Mouse (Mus musculus) heart, embryonic 10.5 days (tissue): ENCODE results near the gene Olfr1417. TPM values are rescaled to one million over a fixed set of nuclear protein-coding genes. Genes with fewer than 3 reads are reported as not detected.
"Not testable (repeated sequence)": the region's sequence is repeated elsewhere in the genome, so short reads cannot be mapped to it uniquely, and the experiment has no call there.

ENCODE experiments used
- DNase-seq: peaks from one replicate; pipeline ENCODE4 v3.0.0-alpha.2; 2017; ENCODE audit warnings: low spot score
- H3K27ac ChIP-seq: fragments of 300-500 bp; sonication (generic); 2 replicates; pipeline ENCODE4 v1.5.1; 2016; ENCODE audit warnings: mild to moderate bottlenecking
- H3K27me3 ChIP-seq: fragments of 300-500 bp; sonication (generic); 2 replicates; pipeline ENCODE4 v1.6.1; 2016; ENCODE audit warnings: mild to moderate bottlenecking; ENCODE audit not compliant: poor library complexity, insufficient read depth, severe bottlenecking
- H3K36me3 ChIP-seq: fragments of 300-500 bp; sonication (generic); 2 replicates; pipeline ENCODE4 v1.6.1; 2016; ENCODE audit warnings: mild to moderate bottlenecking, moderate library complexity
- H3K4me1 ChIP-seq: fragments of 300-500 bp; sonication (generic); 2 replicates; pipeline ENCODE4 v1.6.1; 2016; ENCODE audit warnings: mild to moderate bottlenecking
- H3K4me3 ChIP-seq: fragments of 300-500 bp; sonication (generic); 2 replicates; pipeline ENCODE4 v1.5.1; 2016; ENCODE audit warnings: mild to moderate bottlenecking, moderate library complexity
- H3K9me3 ChIP-seq: fragments of 300-500 bp; sonication (generic); 2 replicates; pipeline ENCODE4 v1.6.1; 2016; ENCODE audit warnings: mild to moderate bottlenecking, moderate library complexity
- WGBS: fragments of 180-500 bp; shearing (Covaris S2); methylation state at CpG from one replicate; pipeline ENCODE4 v1.1.7; 2016; 5-methylcytosine and 5-hydroxymethylcytosine counted together
- polyA plus RNA-seq: library from polyadenylated mRNA; unstranded; fragments of >200 nt; fragmentation: Nextera tagmentation; extraction: Ambion mirVana; gene quantifications from 2 replicates; pipeline ENCODE4 v1.2.1, GENCODE M21; 2016

Olfr1417 gene
- not detected in 2 replicates for polyA plus RNA-seq

GRCm38 (mm10) chr19:11839119-11839518 lies at the start of gene Olfr1417:
TSS of gene Olfr1417 (minus strand) at chr19:11839219.
- 82% methylated on average over 4 of the region's 4 CpGs for WGBS
- Histone ChIP-seq H3K9me3 (no peaks in the 10 kb centered on the region), H3K4me3 (no peak within 1 kb of the TSS), H3K27ac (no peak within 1 kb of the TSS), H3K36me3 (no peaks in the 10 kb centered on the region), H3K4me1 (no peaks in the 10 kb centered on the region), H3K27me3 (no peaks in the 10 kb centered on the region)
- no peak for DNase-seq

GRCm38 (mm10) chr19:11886265-11886664 lies 47.2 kb upstream of the Olfr1417 start, which contains the start of gene Olfr1420:
TSS of gene Olfr1420 (plus strand) at chr19:11886565.
- Histone ChIP-seq H3K27me3 (no peaks in the 10 kb centered on the region), H3K9me3 (no peaks in the 10 kb centered on the region), H3K4me3 (no peak within 1 kb of the TSS), H3K36me3 (no peaks in the 10 kb centered on the region), H3K27ac (no peak within 1 kb of the TSS), H3K4me1 (no peaks in the 10 kb centered on the region)
- no peak for DNase-seq
- 14% methylated on average over 1 of the region's 1 CpGs for WGBS

GRCm38 (mm10) chr19:11878404-11878803 lies 39.4 kb upstream of the Olfr1417 start:
- WGBS = 43% methylated on average over 22 of the region's 22 CpGs
- not testable (repeated sequence) for H3K27ac ChIP-seq, DNase-seq, H3K36me3 ChIP-seq, H3K9me3 ChIP-seq, H3K27me3 ChIP-seq, H3K4me1 ChIP-seq
- H3K4me3 ChIP-seq = peak overlapping the region; percentile 12; the same call in 1 of the 2 replicates

- Histone ChIP-seq H3K4me1 (no peaks in the 10 kb centered on the region), H3K27me3 (no peaks in the 10 kb centered on the region), H3K27ac (no peak within 1 kb of the TSS), H3K36me3 (no peaks in the 10 kb centered on the region), H3K9me3 (no peaks in the 10 kb centered on the region), H3K4me3 (no peak within 1 kb of the TSS)
- 52% methylated on average over 1 of the region's 1 CpGs for WGBS
- DNase-seq = no peak
Observed at GRCm38 (mm10) chr19:11875006-11875405, 36.0 kb upstream of the Olfr1417 start, which contains the start of gene Olfr1419. TSS of gene Olfr1419 (minus strand) at chr19:11875106.

- Histone ChIP-seq H3K27ac (no peak overlapping the region), H3K9me3 (no peaks in the 10 kb centered on the region), H3K36me3 (no peaks in the 10 kb centered on the region), H3K4me3 (no peak overlapping the region), H3K27me3 (no peaks in the 10 kb centered on the region), H3K4me1 (no peaks in the 10 kb centered on the region)
- DNase-seq = no peak
- WGBS = 72% methylated on average over 2 of the region's 2 CpGs
Observed at GRCm38 (mm10) chr19:11867837-11868236, 28.8 kb upstream of the Olfr1417 start.

- no peaks in the 10 kb centered on the region for H3K27me3 ChIP-seq
- H3K27ac ChIP-seq = no peak within 1 kb of the TSS
- 86% methylated on average over 1 of the region's 1 CpGs for WGBS
- no peak within 1 kb of the TSS for H3K4me3 ChIP-seq
- no peaks in the 10 kb centered on the region for H3K9me3 ChIP-seq
- H3K4me1 ChIP-seq = no peaks in the 10 kb centered on the region
- no peak for DNase-seq
- no peaks in the 10 kb centered on the region for H3K36me3 ChIP-seq
Observed at GRCm38 (mm10) chr19:11860966-11861365, 21.9 kb upstream of the Olfr1417 start, which contains the start of gene Olfr1418. TSS of gene Olfr1418 (minus strand) at chr19:11861066.

- H3K27me3 ChIP-seq = no peaks in the 10 kb centered on the region
- no peaks in the 10 kb centered on the region for H3K36me3 ChIP-seq
- H3K4me3 ChIP-seq = no peak overlapping the region
- H3K9me3 ChIP-seq = no peaks in the 10 kb centered on the region
- DNase-seq = no peak
- no peak overlapping the region for H3K27ac ChIP-seq
- H3K4me1 ChIP-seq = no peaks in the 10 kb centered on the region
- WGBS = 74% methylated on average over 6 of the region's 6 CpGs
Observed at GRCm38 (mm10) chr19:11856506-11856905, 17.5 kb upstream of the Olfr1417 start.

- Histone ChIP-seq H3K27ac (no peak overlapping the region), H3K9me3 (no peaks in the 10 kb centered on the region), H3K4me1 (no peaks in the 10 kb centered on the region), H3K4me3 (no peak overlapping the region), H3K36me3 (no peaks in the 10 kb centered on the region), H3K27me3 (no peaks in the 10 kb centered on the region)
- DNase-seq = no peak
- WGBS = 80% methylated on average over 2 of the region's 2 CpGs
Observed at GRCm38 (mm10) chr19:11854821-11855220, 15.8 kb upstream of the Olfr1417 start.

GRCm38 (mm10) chr19:11852652-11853051 lies 13.6 kb upstream of the Olfr1417 start:
- Histone ChIP-seq H3K4me1 (no peaks in the 10 kb centered on the region), H3K9me3 (no peaks in the 10 kb centered on the region), H3K4me3 (no peak overlapping the region), H3K36me3 (no peaks in the 10 kb centered on the region), H3K27ac (no peak overlapping the region), H3K27me3 (no peaks in the 10 kb centered on the region)
- WGBS = 29% methylated on average over 4 of the region's 4 CpGs
- DNase-seq = no peak

- 74% methylated on average over 4 of the region's 4 CpGs for WGBS
- H3K4me3 ChIP-seq = no peak overlapping the region
- no peaks in the 10 kb centered on the region for H3K4me1 ChIP-seq
- no peaks in the 10 kb centered on the region for H3K9me3 ChIP-seq
- no peak overlapping the region for H3K27ac ChIP-seq
- H3K36me3 ChIP-seq = no peaks in the 10 kb centered on the region
- H3K27me3 ChIP-seq = no peaks in the 10 kb centered on the region
- DNase-seq = no peak
Observed at GRCm38 (mm10) chr19:11846333-11846732, 7.3 kb upstream of the Olfr1417 start.

GRCm38 (mm10) chr19:11823346-11824065 lies 15.5 kb downstream of the Olfr1417 start:
- WGBS = 35% methylated on average over 4 of the region's 4 CpGs
- H3K36me3 ChIP-seq = no peaks in the 10 kb centered on the region
- H3K9me3 ChIP-seq = no peaks in the 10 kb centered on the region
- H3K4me3 ChIP-seq = no peak overlapping the region
- H3K27me3 ChIP-seq = 0 out of 2 replicates have a peak, but pooled peaks cover under 1% of the 10 kb centered on the region
- H3K4me1 ChIP-seq = peaks cover 11% of the 10 kb centered on the region; the same call in 1 of the 2 replicates
- H3K27ac ChIP-seq = no peak overlapping the region
- DNase-seq = no peak

GRCm38 (mm10) chr19:11820211-11820610 lies 18.8 kb downstream of the Olfr1417 start:
- Histone ChIP-seq H3K27ac (no peak overlapping the region), H3K36me3 (no peaks in the 10 kb centered on the region), H3K4me3 (peak overlapping the region; percentile 79), H3K4me1 (peaks cover 27% of the 10 kb centered on the region), H3K9me3 (no peaks in the 10 kb centered on the region), H3K27me3 (0 out of 2 replicates have a peak, but pooled peaks cover 12% of the 10 kb centered on the region)
- DNase-seq = no peak
- 33% methylated on average over 6 of the region's 6 CpGs for WGBS

- H3K27ac ChIP-seq = no peak overlapping the region
- H3K4me3 ChIP-seq = peak overlapping the region; percentile 79
- no peaks in the 10 kb centered on the region for H3K9me3 ChIP-seq
- no peaks in the 10 kb centered on the region for H3K36me3 ChIP-seq
- under 1% methylated on average over 15 of the region's 15 CpGs for WGBS
- H3K4me1 ChIP-seq = peaks cover 27% of the 10 kb centered on the region
- peak; percentile 92 for DNase-seq
- H3K27me3 ChIP-seq = 0 out of 2 replicates have a peak, but pooled peaks cover 12% of the 10 kb centered on the region
Observed at GRCm38 (mm10) chr19:11819800-11820199, 19.2 kb downstream of the Olfr1417 start.
